Mouse (Mus musculus): ENCODE results near the gene Meis2. TPM values are rescaled to one million over a fixed set of nuclear protein-coding genes. Genes with fewer than 3 reads are reported as not detected.

Meis2 gene
- total RNA-seq, 1 experiment: 12.4 TPM

DNA sequence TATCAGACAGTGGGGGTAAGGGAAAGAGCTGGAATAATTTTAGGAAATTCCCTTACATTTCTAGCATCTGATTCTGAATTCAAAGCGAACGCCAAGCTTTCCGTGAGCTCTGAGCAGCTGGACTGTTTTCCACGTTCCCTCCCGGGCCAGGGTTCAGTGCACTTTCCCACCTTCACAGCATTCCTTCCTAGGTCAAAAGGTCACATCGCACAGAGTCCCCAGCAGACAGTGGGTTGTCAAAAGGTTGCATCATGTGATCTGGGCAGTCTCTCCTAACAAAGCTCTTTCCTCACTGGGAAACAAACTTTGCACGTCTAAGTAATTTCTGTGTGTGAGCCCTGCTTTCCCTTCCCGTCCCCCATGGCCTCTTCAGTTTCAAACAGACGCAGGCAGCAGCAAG is 44.6 kb downstream of the Meis2 start:
- H3K36me3 ChIP-seq (ENCODE audit: control insufficient read depth, insufficient read depth, low read length, poor library complexity, severe bottlenecking): no peaks in the 10 kb centered on the region
- peak overlapping the region; percentile 6 to 41; a peak in 2 of 4 replicates for H3K4me3 ChIP-seq (ENCODE audit: insufficient read depth in 1 of 2, low read depth in 1 of 2, low read length in 2 of 2, poor library complexity in 1 of 2, severe bottlenecking in 1 of 2)
- H3K9ac ChIP-seq (ENCODE audit: insufficient read depth, low read depth, low read length, poor library complexity, severe bottlenecking): no peak overlapping the region
- in situ Hi-C loops (cut with MboI; ENCODE audit: low sequenced_read_pairs in 2 of 2, unreplicated experiment in 2 of 2): no loop called here
- TF ChIP-seq ZC3H11A (IDR thresholded peaks at IDR 0.05; ENCODE audit: borderline replicate concordance, low read depth, low read length) (no peak), HCFC1 (IDR thresholded peaks at IDR 0.05; ENCODE audit: borderline replicate concordance, insufficient read depth, low read length) (no peak), ZNF384 (IDR thresholded peaks at IDR 0.05; ENCODE audit: low read depth, low read length) (no peak), CHD2 (IDR thresholded peaks at IDR 0.05; ENCODE audit: low read depth, low read length) (no peak), MAFK (IDR thresholded peaks at IDR 0.05; ENCODE audit: insufficient read depth, low read depth, low read length) (no peak)
- no peak overlapping the region for H3K27ac ChIP-seq (ENCODE audit: insufficient read depth, low read depth, low read length, poor library complexity, severe bottlenecking)
- peaks cover 9 to 12% of the 10 kb centered on the region in 2 experiments for H3K4me1 ChIP-seq (ENCODE audit: control insufficient read depth in 2 of 2, insufficient read depth in 2 of 2, low read length in 2 of 2, poor library complexity in 1 of 2)
- peak; percentile 63 for DNase-seq (ENCODE audit: low read depth, low spot score)
- H3K9me3 ChIP-seq (ENCODE audit: control insufficient read depth, insufficient read depth, low read depth, low read length): no peaks in the 10 kb centered on the region

DNA sequence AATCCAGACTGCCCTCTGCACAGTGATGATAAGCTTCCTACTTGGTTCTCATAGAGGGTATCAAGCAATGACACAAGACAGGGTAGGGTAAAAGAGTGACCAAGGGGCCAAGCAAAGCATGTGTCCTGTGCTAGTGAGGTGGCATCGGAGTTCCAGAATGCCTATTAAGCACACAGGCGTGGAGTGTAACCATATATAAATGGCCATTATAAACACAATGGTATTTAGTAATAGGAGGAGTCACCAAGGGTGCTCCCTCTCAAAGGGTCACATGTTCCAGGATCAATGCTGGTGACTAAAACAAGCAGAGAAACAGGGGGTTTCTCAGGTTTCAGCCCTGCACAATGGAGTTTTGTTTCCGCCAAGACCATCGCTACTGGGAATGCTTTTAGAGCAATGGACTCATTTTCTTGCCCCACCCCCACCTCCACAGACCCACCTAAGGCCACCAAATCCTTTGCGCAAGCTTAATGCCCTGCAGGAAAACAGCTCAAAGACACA is 45.1 kb downstream of the Meis2 start:
- Histone ChIP-seq H3K9ac (ENCODE audit: insufficient read depth, low read depth, low read length, poor library complexity, severe bottlenecking) (no peak overlapping the region), H3K4me3 (ENCODE audit: insufficient read depth in 1 of 2, low read depth in 1 of 2, low read length in 2 of 2, poor library complexity in 1 of 2, severe bottlenecking in 1 of 2) (peak overlapping the region; percentile 6 to 41; a peak in 2 of 4 replicates), H3K36me3 (ENCODE audit: control insufficient read depth, insufficient read depth, low read length, poor library complexity, severe bottlenecking) (no peaks in the 10 kb centered on the region), H3K4me1 (ENCODE audit: control insufficient read depth in 2 of 2, insufficient read depth in 2 of 2, low read length in 2 of 2, poor library complexity in 1 of 2) (peaks cover 9 to 12% of the 10 kb centered on the region in 2 experiments), H3K27ac (ENCODE audit: insufficient read depth, low read depth, low read length, poor library complexity, severe bottlenecking) (no peak overlapping the region), H3K9me3 (ENCODE audit: control insufficient read depth, insufficient read depth, low read depth, low read length) (no peaks in the 10 kb centered on the region)
- in situ Hi-C loops (cut with MboI; ENCODE audit: low sequenced_read_pairs in 2 of 2, unreplicated experiment in 2 of 2): no loop called here
- DNase-seq (ENCODE audit: low read depth, low spot score): peak; percentile 21
- TF ChIP-seq CHD2 (IDR thresholded peaks at IDR 0.05; ENCODE audit: low read depth, low read length): no peak
- TF ChIP-seq MAFK (IDR thresholded peaks at IDR 0.05; ENCODE audit: insufficient read depth, low read depth, low read length): no peak
- TF ChIP-seq HCFC1 (IDR thresholded peaks at IDR 0.05; ENCODE audit: borderline replicate concordance, insufficient read depth, low read length): no peak
- no peak for TF ChIP-seq ZC3H11A (IDR thresholded peaks at IDR 0.05; ENCODE audit: borderline replicate concordance, low read depth, low read length)
- TF ChIP-seq ZNF384 (IDR thresholded peaks at IDR 0.05; ENCODE audit: low read depth, low read length): no peak

DNA sequence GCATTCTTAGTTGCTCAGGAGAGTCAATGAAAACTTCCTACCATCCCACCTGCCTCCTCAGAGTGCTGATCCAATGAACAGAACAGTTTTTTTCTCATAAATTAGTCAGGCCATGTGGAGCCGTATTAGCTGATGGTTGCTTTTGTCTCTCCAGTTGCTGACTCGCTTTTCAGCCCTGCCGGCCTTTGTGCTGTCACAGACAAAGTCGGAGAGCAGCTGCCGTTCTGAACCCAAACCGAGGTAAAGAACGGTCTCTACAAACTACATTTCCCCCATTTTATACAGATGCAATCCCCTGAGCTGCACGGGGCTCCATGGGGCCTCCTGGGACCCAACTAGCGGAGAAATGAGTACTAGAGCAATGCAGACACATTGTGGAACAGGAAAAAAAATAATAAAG is 45.7 kb downstream of the Meis2 start:
- H3K4me3 ChIP-seq (ENCODE audit: insufficient read depth in 1 of 2, low read depth in 1 of 2, low read length in 2 of 2, poor library complexity in 1 of 2, severe bottlenecking in 1 of 2): no peak overlapping the region
- no peak for DNase-seq (ENCODE audit: low read depth, low spot score)
- in situ Hi-C loops (cut with MboI; ENCODE audit: low sequenced_read_pairs in 2 of 2, unreplicated experiment in 2 of 2): no loop called here
- no peak overlapping the region for H3K9ac ChIP-seq (ENCODE audit: insufficient read depth, low read depth, low read length, poor library complexity, severe bottlenecking)
- no peaks in the 10 kb centered on the region for H3K9me3 ChIP-seq (ENCODE audit: control insufficient read depth, insufficient read depth, low read depth, low read length)
- peaks cover 9 to 12% of the 10 kb centered on the region in 2 experiments for H3K4me1 ChIP-seq (ENCODE audit: control insufficient read depth in 2 of 2, insufficient read depth in 2 of 2, low read length in 2 of 2, poor library complexity in 1 of 2)
- H3K36me3 ChIP-seq (ENCODE audit: control insufficient read depth, insufficient read depth, low read length, poor library complexity, severe bottlenecking): no peaks in the 10 kb centered on the region
- H3K27ac ChIP-seq (ENCODE audit: insufficient read depth, low read depth, low read length, poor library complexity, severe bottlenecking): no peak overlapping the region
- TF ChIP-seq MAFK (IDR thresholded peaks at IDR 0.05; ENCODE audit: insufficient read depth, low read depth, low read length) (no peak), CHD2 (IDR thresholded peaks at IDR 0.05; ENCODE audit: low read depth, low read length) (no peak), ZNF384 (IDR thresholded peaks at IDR 0.05; ENCODE audit: low read depth, low read length) (no peak), HCFC1 (IDR thresholded peaks at IDR 0.05; ENCODE audit: borderline replicate concordance, insufficient read depth, low read length) (no peak), ZC3H11A (IDR thresholded peaks at IDR 0.05; ENCODE audit: borderline replicate concordance, low read depth, low read length) (no peak)

DNA sequence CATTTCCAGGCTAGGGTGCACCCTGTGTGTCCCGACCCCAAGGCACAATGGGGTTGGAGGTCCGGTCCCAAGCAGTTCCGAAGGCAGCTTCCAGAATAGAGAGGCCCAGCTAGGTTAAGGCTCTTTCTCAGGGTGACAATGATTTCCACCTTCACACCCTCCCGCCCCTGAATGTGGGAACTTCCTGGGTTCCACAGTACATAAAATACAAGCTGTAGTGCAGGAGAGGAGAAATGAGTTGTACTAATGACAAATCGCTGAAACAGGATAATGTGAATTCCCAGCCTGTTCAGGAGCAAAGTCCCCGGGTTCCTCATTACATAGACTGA is 46.2 kb downstream of the Meis2 start:
- Histone ChIP-seq H3K36me3 (ENCODE audit: control insufficient read depth, insufficient read depth, low read length, poor library complexity, severe bottlenecking) (no peaks in the 10 kb centered on the region), H3K4me1 (ENCODE audit: control insufficient read depth in 2 of 2, insufficient read depth in 2 of 2, low read length in 2 of 2, poor library complexity in 1 of 2) (peaks cover 9 to 12% of the 10 kb centered on the region in 2 experiments), H3K27ac (ENCODE audit: insufficient read depth, low read depth, low read length, poor library complexity, severe bottlenecking) (no peak overlapping the region), H3K9ac (ENCODE audit: insufficient read depth, low read depth, low read length, poor library complexity, severe bottlenecking) (no peak overlapping the region), H3K9me3 (ENCODE audit: control insufficient read depth, insufficient read depth, low read depth, low read length) (no peaks in the 10 kb centered on the region), H3K4me3 (ENCODE audit: insufficient read depth in 1 of 2, low read depth in 1 of 2, low read length in 2 of 2, poor library complexity in 1 of 2, severe bottlenecking in 1 of 2) (no peak overlapping the region)
- in situ Hi-C loops (cut with MboI; ENCODE audit: low sequenced_read_pairs in 2 of 2, unreplicated experiment in 2 of 2): no loop called here
- TF ChIP-seq ZNF384 (IDR thresholded peaks at IDR 0.05; ENCODE audit: low read depth, low read length) (no peak), HCFC1 (IDR thresholded peaks at IDR 0.05; ENCODE audit: borderline replicate concordance, insufficient read depth, low read length) (no peak), ZC3H11A (IDR thresholded peaks at IDR 0.05; ENCODE audit: borderline replicate concordance, low read depth, low read length) (no peak), MAFK (IDR thresholded peaks at IDR 0.05; ENCODE audit: insufficient read depth, low read depth, low read length) (no peak), CHD2 (IDR thresholded peaks at IDR 0.05; ENCODE audit: low read depth, low read length) (no peak)
- DNase-seq (ENCODE audit: low read depth, low spot score): no peak

Data from ES-E14 (cell line).